Mouse (Mus musculus) heart, embryonic 14.5 days (tissue): Measurements from ENCODE around the gene Gm4894. TPM values are rescaled to one million over a fixed set of nuclear protein-coding genes. Genes with fewer than 3 reads are reported as not detected.

ENCODE experiments used
- ATAC-seq: fragments of 200-750 bp; cut with Nextera tagmentation; 2 replicates; pipeline ENCODE4 v1.8.0; 2017; ENCODE audit warnings: low read depth, moderate TSS enrichment; ENCODE audit not compliant: insufficient number of reproducible peaks, insufficient read depth, low FRiP score
- H3K27ac ChIP-seq, 2 experiments: fragments of 200-500 bp in 1 of 2; fragments of 300-500 bp in 1 of 2; sonication (generic) in 1 of 2; replicated peaks in 1 of 2; 2 replicates each; pipeline ENCODE4 v1.5.1; 2012 to 2014; ENCODE audit warnings: low read depth in 2 of 2, low read length in 2 of 2, control low read depth in 1 of 2, mild to moderate bottlenecking in 1 of 2, mixed read lengths in 1 of 2; ENCODE audit not compliant: control insufficient read depth in 1 of 2, insufficient read depth in 1 of 2
- H3K27me3 ChIP-seq: fragments of 300-500 bp; sonication (generic); 2 replicates; pipeline ENCODE4 v1.6.1; 2014; ENCODE audit warnings: mild to moderate bottlenecking, low read length, control low read depth; ENCODE audit not compliant: control insufficient read depth, insufficient read depth
- H3K36me3 ChIP-seq: fragments of 300-500 bp; sonication (generic); 2 replicates; pipeline ENCODE4 v1.6.1; 2014; ENCODE audit warnings: mild to moderate bottlenecking, control low read depth, low read length, mixed read lengths; ENCODE audit not compliant: control insufficient read depth, insufficient read depth
- H3K4me1 ChIP-seq, 2 experiments: fragments of 200-500 bp in 1 of 2; fragments of 300-500 bp in 1 of 2; sonication (generic) in 1 of 2; 2 replicates each; pipeline ENCODE4 v1.6.1; 2012 to 2014; ENCODE audit warnings: low read length in 2 of 2, control low read depth in 1 of 2, mixed read lengths in 1 of 2; ENCODE audit not compliant: control insufficient read depth in 2 of 2, insufficient read depth in 2 of 2
- H3K4me2 ChIP-seq: fragments of 300-500 bp; sonication (generic); 2 replicates; pipeline ENCODE4 v1.6.1; 2014; ENCODE audit warnings: mild to moderate bottlenecking, low read length
- H3K4me3 ChIP-seq, 2 experiments: fragments of 200-500 bp in 1 of 2; fragments of 300-500 bp in 1 of 2; sonication (generic) in 1 of 2; 2 replicates each; pipeline ENCODE4 v1.5.1; 2012 to 2014; ENCODE audit warnings: low read length in 2 of 2, mild to moderate bottlenecking in 2 of 2, control low read depth in 1 of 2, low read depth in 1 of 2, moderate library complexity in 1 of 2; ENCODE audit not compliant: control insufficient read depth in 1 of 2, insufficient read depth in 1 of 2
- H3K9ac ChIP-seq: fragments of 300-500 bp; sonication (generic); 2 replicates; pipeline ENCODE4 v1.6.1; 2014; ENCODE audit warnings: mild to moderate bottlenecking, low read length
- H3K9me3 ChIP-seq: fragments of 300-500 bp; sonication (generic); 2 replicates; pipeline ENCODE4 v1.6.1; 2016; ENCODE audit warnings: low read length, control low read depth; ENCODE audit not compliant: control insufficient read depth
- WGBS: fragments of 180-500 bp; shearing (Covaris S2); extraction: QIAGEN DNeasy Blood & Tissue Kit; methylation state at CpG from one replicate; pipeline ENCODE4 v1.1.7; 2014; 5-methylcytosine and 5-hydroxymethylcytosine counted together
- polyA plus RNA-seq: library from polyadenylated mRNA; unstranded; fragments of >200 nt; fragmentation: Nextera tagmentation; extraction: Ambion mirVana; gene quantifications from 2 replicates; pipeline ENCODE4 v1.2.1, GENCODE M21; 2014

Gene Gm4894
- polyA plus RNA-seq, 1 experiment from 2014 or later = not detected

GRCm38 (mm10) chr9:49229054-49229453, 21.3 kb upstream of the Gm4894 start:
- H3K4me3 ChIP-seq = no peak overlapping the region
- H3K4me1 ChIP-seq = peaks cover 0 to 4% of the 10 kb centered on the region in 2 experiments; a peak in 1 of 4 replicates
- H3K27me3 ChIP-seq = no peaks in the 10 kb centered on the region
- H3K9me3 ChIP-seq = no peaks in the 10 kb centered on the region
- WGBS = 62% methylated on average over 2 of the region's 2 CpGs
- H3K9ac ChIP-seq = no peak overlapping the region
- H3K27ac ChIP-seq = no peak overlapping the region
- no peak for ATAC-seq
- no peak overlapping the region for H3K4me2 ChIP-seq
- no peaks in the 10 kb centered on the region for H3K36me3 ChIP-seq

- no peak overlapping the region for H3K4me3 ChIP-seq
- no peaks in the 10 kb centered on the region for H3K9me3 ChIP-seq
- H3K36me3 ChIP-seq = no peaks in the 10 kb centered on the region
- ATAC-seq = no peak
- no peak overlapping the region for H3K27ac ChIP-seq
- 28% methylated on average over 7 of the region's 7 CpGs for WGBS
- no peaks in the 10 kb centered on the region for H3K27me3 ChIP-seq
- H3K4me2 ChIP-seq = no peak overlapping the region
- no peaks in the 10 kb centered on the region for H3K4me1 ChIP-seq
- H3K9ac ChIP-seq = no peak overlapping the region
Measured at GRCm38 (mm10) chr9:49246839-49247238, 3.5 kb upstream of the Gm4894 start.

GRCm38 (mm10) chr9:49268949-49269348, 18.6 kb downstream of the Gm4894 start:
- Histone ChIP-seq H3K9ac (no peak overlapping the region), H3K4me2 (no peak overlapping the region), H3K4me3 (no peak overlapping the region), H3K27ac (no peak overlapping the region), H3K4me1 (no peaks in the 10 kb centered on the region), H3K36me3 (no peaks in the 10 kb centered on the region), H3K27me3 (no peaks in the 10 kb centered on the region), H3K9me3 (peaks cover 3% of the 10 kb centered on the region; the same call in 1 of the 2 replicates)
- no peak for ATAC-seq
- 71% methylated on average over 7 of the region's 7 CpGs for WGBS

- no peak for ATAC-seq
- no peak overlapping the region for H3K27ac ChIP-seq
- no peak overlapping the region for H3K9ac ChIP-seq
- H3K4me1 ChIP-seq = no peaks in the 10 kb centered on the region
- H3K36me3 ChIP-seq = no peaks in the 10 kb centered on the region
- no peaks in the 10 kb centered on the region for H3K27me3 ChIP-seq
- H3K4me2 ChIP-seq = no peak overlapping the region
- H3K9me3 ChIP-seq = peaks cover 3% of the 10 kb centered on the region; the same call in 1 of the 2 replicates
- no peak overlapping the region for H3K4me3 ChIP-seq
- WGBS = 75% methylated on average over 7 of the region's 7 CpGs
Measured at GRCm38 (mm10) chr9:49273566-49273965, 23.2 kb downstream of the Gm4894 start.

- WGBS = 44% methylated on average over 4 of the region's 4 CpGs
- Histone ChIP-seq H3K36me3 (no peaks in the 10 kb centered on the region), H3K4me2 (no peak overlapping the region), H3K4me1 (no peaks in the 10 kb centered on the region), H3K9ac (no peak overlapping the region), H3K27me3 (no peaks in the 10 kb centered on the region), H3K9me3 (peaks cover 2% of the 10 kb centered on the region; the same call in 1 of the 2 replicates), H3K27ac (no peak overlapping the region), H3K4me3 (no peak overlapping the region)
- no peak for ATAC-seq
Measured at GRCm38 (mm10) chr9:49275976-49276375, 25.6 kb downstream of the Gm4894 start.

- H3K4me1 ChIP-seq = no peaks in the 10 kb centered on the region
- H3K4me3 ChIP-seq = no peak overlapping the region
- no peaks in the 10 kb centered on the region for H3K27me3 ChIP-seq
- H3K36me3 ChIP-seq = no peaks in the 10 kb centered on the region
- no peak for ATAC-seq
- no peak overlapping the region for H3K4me2 ChIP-seq
- H3K9me3 ChIP-seq = no peaks in the 10 kb centered on the region
- 77% methylated on average over 11 of the region's 11 CpGs for WGBS
- H3K9ac ChIP-seq = no peak overlapping the region
- no peak overlapping the region for H3K27ac ChIP-seq
Measured at GRCm38 (mm10) chr9:49276542-49277334, 26.4 kb downstream of the Gm4894 start.

- Histone ChIP-seq H3K36me3 (no peaks in the 10 kb centered on the region), H3K4me1 (no peaks in the 10 kb centered on the region), H3K27me3 (no peaks in the 10 kb centered on the region), H3K4me2 (no peak overlapping the region), H3K27ac (no peak overlapping the region), H3K9ac (no peak overlapping the region), H3K9me3 (no peaks in the 10 kb centered on the region), H3K4me3 (no peak overlapping the region)
- no peak for ATAC-seq
- 54% methylated on average over 1 of the region's 1 CpGs for WGBS
Measured at GRCm38 (mm10) chr9:49295101-49295500, 44.8 kb downstream of the Gm4894 start.

GRCm38 (mm10) chr9:49307576-49307975, 57.2 kb downstream of the Gm4894 start:
- Histone ChIP-seq H3K36me3 (no peaks in the 10 kb centered on the region), H3K4me3 (no peak overlapping the region), H3K27me3 (no peaks in the 10 kb centered on the region), H3K4me1 (peaks cover 3 to 7% of the 10 kb centered on the region in 2 experiments; a peak in 1 of 4 replicates), H3K4me2 (no peak overlapping the region), H3K27ac (no peak overlapping the region), H3K9me3 (no peaks in the 10 kb centered on the region), H3K9ac (no peak overlapping the region)
- ATAC-seq = no peak
- 38% methylated on average over 3 of the region's 3 CpGs for WGBS
